Mouse (Mus musculus): Measurements from ENCODE around the gene Nckap5.
A peak's percentile ranks its signal among the peaks of the same experiment; 100 is the strongest.
"Not testable (repeated sequence)": the region's sequence is repeated elsewhere in the genome, so short reads cannot be mapped to it uniquely, and the experiment has no call there.

Gene Nckap5

DNA sequence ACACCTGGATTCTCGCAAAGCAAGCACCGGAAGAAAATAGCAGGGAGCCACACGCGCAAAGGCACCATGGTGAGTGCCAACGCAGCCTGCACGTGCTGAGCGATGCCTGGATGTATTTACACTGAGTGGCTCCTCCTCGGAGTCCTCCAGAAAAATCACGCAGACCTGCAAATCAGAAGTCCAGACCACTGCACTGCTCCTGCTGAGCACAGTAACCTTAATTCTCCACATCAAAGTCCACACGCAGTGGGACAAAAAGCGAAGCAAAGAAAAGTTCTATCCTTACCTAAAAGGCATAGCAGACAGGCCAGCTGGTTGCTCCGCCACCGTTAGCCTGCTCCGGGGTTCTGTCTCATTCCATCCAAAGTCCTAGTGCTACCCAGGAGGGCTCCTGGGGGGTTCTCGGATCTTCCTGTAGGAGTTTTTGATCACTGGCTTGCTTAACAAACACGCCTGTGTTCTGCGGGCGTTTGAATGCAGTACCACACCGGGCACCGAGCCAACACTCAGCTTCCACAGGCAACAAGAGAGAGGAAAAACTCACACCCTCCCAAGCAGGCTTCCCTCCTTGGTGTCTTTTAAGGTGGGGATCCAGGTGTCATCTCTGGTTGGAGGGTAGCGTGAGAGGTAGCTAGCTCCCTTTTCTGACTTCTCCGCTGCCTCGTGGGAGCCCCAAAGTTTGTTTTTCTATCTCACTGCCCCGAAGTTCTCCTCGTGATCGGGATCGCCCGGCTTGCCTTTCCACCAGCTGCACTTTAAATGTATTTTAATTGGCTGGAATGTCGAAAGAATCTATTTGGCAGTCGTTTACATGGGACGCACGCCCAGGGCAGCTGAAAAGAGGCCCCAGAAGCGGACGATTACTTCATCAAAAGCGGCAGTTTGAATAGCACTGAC, at the start of gene Nckap5:
Gene Nckap5, minus strand, starts transcription at position 769 of the 897 bp plus-strand sequence.
- DNase-seq (ENCODE audit: low read depth, low spot score): peak; percentile 69

DNA sequence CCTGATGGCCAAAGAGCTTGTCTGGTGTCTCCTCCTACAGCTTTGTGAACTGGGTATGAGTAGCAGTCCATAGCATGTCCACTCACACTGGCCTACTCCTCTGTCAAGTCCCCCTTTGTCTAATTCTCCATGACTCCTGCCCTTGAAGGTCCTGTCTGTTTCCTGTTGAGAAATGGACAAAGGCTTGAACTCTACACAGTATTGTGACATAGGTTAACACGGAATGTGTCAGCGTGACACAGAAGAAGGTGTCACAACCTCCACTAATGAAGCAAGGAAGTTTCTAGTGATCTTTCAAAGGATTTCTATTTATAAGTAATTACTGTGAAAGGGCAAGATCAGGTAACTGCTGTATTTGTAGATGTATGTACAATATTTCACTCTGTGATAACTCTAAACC, 46.9 kb upstream of the Nckap5 start:
- DNase-seq (ENCODE audit: low read depth, low spot score): no peak

DNA sequence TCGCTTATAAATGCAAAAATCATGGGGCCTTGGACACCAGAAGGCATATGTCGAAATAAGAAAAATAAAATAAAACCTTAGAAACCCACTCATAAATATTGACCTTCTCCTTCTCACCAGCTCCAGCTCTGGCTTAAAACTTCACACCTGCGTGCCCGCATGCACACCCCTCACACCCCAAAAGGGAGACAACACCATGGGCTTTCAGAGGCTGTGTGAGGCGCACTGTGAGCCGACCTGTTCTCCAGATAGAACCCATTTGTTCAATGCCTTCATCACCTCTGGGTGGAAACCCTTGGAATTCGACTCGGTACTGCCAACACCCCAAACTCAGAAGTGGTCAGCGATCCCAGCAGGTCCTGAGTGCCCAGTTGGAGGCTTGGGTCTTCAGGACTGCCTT, 37.8 kb upstream of the Nckap5 start:
- DNase-seq (ENCODE audit: low read depth, low spot score): no peak

DNA sequence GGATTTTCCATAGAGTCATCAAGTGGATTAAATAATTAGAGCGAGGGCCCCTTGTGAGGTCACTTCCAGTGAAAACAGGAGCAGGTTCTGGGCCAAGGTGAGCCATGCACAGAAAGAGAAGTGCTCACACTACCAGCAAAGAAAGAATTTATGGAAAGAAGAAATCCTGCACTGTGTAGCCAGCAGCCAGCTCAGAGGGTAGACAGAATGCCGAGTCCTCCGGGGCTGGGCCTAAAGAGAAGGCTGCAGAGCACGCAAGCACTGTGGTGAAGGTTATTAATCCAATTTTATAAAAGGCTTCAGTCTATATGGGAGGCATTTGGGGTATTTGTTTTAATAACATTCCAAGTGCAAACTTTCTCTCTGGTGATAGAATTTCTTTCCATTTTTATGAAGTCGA, 37.3 kb upstream of the Nckap5 start:
- DNase-seq (ENCODE audit: low read depth, low spot score): no peak

DNA sequence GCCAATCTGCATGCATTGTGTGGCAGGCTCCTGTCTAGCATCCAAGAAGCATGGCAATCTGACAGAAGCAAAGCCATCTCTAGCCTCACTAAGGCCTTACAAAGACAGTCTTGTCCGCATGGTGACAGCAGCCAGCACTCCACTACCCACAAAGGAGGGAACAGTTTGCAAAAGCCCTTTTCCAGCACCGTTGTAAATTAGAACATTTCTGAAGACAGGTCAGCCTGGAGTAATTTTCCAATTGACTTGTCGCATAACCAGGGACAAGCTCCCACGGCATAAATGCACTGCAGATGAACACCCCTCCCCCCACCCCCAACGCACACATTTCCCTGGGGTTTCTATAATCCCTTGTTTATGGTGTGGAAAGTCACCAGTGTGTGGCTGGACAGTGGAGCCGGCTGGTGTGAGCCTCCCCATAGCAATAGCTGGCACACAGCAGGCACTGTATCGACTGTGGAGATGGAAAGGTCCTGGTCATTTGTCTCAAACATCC, 35.0 kb upstream of the Nckap5 start:
- no peak for DNase-seq (ENCODE audit: low read depth, low spot score)

DNA sequence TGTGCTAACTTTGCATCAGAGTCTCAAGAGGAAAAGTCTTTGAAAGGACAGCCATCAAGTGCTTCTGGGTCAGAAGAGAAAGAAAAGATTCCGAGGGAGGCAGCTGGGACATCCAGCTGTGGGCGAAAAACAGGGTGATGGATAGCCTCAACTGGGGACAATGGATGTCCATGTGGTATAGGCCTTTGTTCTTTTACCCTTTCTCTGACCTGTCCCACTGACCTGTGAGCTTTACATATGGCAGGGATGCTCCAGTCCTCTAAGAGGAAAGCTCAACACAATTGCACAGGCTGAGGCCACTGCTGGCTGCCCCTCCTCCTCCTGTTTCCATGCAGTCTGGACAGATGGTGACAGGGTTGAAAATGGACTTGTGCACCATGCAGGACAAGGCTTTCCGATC, 31.2 kb upstream of the Nckap5 start:
- DNase-seq (ENCODE audit: low read depth, low spot score): no peak

DNA sequence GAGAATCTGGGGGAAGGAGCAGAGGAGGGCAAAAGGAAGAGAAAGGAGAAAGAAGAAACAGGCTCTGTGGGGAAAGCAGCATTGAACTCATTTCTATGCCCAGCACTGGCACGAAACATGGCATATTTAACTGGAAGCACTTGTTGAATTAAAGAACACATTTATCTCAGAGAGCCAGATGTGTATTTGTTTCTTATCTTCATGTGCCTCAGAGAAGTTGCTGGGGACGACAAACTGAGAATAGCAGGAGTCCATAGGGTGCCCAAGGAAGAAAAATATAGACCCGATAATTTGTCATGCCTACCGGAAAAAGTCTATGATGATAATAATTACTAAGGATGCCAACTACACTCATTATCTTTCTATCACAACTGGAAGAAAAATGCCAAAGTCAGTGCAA, 29.9 kb upstream of the Nckap5 start:
- no peak for DNase-seq (ENCODE audit: low read depth, low spot score)

DNA sequence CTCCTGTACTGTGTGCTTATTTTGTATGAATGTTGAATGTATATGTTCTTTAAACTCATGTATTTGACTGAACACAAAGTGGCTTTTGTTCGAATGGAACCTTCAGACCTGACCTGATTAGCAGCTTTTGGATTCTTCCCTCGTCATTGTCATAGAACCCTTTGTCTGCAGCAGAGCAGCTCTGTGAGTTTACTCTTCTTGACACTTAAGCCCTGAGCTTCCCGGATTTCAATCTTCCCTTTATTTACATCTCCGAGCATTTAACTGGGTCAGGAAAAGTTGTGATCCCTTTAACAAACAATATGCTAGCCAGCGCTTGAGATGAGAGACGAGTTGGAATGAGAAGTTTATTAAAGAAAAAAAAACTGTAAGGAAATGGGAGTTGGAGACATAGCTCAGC, 18.9 kb upstream of the Nckap5 start:
- DNase-seq (ENCODE audit: low read depth, low spot score): no peak

DNA sequence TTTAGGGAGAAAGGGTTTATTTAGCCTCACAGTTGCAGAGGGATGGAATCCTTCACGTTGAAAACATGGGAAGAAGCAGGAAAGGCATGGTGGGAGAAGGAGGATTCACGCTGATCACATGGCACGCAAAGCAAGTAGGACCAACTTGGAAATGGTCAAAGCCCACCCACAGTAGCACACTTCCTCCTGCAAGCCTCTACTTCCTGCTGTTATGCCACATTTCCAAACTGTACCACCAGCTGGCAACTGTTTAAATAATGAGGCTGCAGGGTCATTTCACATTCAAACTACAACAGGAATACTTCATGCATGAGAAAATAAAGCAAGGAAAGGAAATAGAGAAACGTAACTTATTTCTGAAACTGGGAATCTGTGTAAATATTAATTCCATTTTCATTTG, 15.7 kb upstream of the Nckap5 start:
- no peak for DNase-seq (ENCODE audit: low read depth, low spot score)

DNA sequence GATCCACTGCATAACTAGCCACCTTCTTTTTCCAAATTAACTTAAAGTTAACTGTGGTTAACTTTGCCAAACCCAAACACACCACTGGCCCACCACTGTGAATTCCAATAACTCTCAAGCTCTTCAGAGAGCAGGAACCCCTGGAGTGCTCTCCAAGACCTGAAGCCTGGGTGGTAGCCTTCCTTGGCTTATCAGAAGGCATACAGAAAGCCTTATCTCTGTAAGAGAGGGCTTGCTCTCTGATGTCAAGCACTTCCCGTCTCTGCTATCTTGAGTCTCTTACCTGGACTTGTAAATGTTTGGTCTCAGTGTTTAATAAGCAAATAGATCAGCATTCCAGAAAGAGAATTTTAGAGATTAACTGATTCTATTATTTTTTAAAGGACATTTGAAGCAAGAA, 2.3 kb upstream of the Nckap5 start:
- DNase-seq (ENCODE audit: low read depth, low spot score): no peak

DNA sequence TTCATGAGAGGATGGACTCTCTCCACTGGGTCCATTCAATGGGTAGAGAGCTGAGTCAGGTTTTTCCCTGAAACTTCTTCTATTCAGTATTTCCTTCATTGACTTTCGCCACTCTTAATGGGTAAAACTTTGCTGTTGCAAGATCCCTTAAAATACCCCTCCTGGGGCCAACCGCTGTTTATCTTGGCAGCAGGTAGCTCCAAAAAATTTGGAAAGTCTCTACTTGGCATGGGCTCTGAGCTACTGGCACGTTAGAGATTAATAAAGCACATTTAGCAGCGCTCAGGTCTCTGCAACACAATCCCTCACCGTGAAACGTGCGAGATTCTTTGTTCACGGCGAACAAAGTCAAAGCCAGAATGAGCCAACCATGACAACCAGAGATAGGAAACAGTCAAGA, 1.6 kb downstream of the Nckap5 start:
- peak; percentile 3 for DNase-seq (ENCODE audit: low read depth, low spot score)

DNA sequence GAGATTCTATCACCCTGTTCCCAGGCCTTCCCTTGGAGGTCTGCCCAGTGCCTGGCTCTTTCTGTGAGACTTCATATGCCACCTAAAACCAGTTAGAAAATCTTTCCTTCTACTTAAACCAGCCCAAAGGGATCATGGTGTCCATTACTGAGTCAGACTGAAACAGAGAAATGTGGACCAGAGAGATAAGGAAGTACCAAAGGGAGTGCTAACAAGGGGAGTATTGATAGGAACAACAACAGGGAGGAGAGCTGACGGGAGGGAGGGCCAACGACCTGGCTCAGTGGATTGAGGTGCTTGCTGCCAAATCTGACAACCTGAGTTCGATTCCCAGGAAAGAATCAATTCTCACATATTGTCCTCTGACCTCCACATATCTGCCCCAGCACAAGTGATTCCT, 5.8 kb downstream of the Nckap5 start:
- DNase-seq (ENCODE audit: low read depth, low spot score): no peak

DNA sequence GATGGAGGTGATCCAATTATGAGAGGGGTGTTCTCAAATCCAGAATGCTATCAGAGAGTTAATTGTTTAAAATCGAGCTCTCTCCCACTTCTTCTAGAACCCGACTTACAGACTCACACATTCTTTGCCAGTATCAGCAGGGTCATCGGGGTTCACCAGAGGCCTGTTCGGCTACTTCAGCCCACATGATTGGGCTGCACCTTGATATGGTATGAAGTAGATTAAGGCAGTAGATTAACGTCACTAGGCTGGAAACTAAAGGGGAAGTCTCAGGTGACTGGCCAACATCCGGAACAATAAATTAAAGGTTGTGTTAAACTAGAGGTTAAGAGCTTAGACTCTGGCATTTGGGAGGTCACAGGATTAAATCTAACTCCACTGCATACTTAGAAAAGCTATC, 8.4 kb downstream of the Nckap5 start:
- DNase-seq (ENCODE audit: low read depth, low spot score): no peak

DNA sequence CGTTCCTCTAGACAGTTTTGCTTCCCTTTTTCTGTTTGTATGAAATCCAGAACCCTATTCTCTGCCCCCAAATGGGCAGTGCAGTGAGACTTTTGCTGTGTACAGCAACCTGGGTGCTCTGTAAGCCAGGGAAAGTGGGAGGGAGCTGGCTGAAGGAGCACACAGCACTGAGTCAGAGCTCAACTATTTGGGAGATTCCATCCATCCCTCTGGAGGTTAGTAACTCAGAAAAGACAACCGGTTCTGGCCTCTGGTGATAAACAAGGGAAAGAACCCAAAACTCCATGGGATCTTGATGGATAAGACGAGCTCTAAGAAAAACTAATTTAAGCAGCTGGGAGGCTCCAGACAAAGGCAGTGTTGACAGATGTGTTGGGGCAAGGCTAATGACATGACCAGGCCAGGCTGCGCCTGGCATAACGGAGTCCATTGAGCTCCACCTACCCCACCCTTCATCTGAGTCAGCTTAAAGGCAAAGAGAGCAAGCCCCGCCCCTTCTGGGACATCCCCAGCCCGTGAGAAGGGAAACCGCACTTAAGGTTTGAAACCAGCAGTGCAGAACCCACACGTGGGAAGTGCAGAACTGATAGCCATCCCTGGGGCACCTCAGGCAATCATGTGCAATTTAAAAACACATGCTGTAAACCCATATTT, 13.1 kb downstream of the Nckap5 start:
- DNase-seq (ENCODE audit: low read depth, low spot score): peak; percentile 52

DNA sequence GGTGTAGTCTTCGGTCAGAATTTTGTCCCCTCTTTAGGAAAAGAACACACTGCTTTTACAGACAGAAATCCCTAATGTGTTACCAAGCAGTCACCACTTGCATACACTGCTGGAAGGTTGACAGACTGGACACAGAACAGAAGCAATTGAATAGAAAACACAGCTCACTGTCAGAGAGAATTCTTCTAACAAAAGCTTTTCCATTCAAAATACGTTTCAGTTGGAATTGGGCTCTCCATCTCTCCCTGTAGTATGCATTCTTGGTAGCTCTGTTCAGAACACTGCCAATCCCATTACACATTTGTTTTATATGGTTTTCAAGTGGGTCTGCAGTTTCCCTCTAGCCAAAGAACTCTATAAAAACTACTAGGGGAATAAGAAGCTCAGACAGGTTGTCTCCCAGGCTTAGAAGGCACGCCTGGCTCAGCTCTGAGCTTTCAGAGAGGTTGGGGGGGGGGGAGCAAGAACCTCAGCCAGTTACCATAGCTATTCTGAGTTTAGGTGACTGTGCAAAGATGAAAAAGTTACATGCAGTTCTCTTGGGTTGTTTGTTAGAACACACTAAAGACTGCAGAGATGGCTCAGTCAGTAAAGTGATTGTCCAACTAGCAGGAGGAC, 23.5 kb downstream of the Nckap5 start:
- no peak for DNase-seq (ENCODE audit: low read depth, low spot score)

DNA sequence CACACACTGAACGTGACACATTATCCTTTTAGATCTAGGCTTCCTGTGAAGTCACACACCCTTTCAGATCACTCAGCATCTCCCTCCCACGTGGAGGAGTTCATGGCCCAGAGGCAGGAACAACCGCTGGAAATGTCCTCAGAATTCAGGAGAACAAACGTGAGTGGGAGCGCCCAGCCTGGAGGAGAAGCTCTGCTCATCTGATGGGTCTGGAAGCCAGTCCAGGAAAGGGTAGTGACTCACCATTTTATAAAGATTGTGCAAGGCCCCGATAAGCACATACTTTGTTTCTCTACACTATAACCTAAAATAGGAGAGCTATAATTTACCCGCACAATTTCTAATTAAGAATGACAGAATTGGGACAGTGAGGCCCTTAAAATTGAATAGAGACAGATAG, 24.1 kb downstream of the Nckap5 start:
- peak; percentile 61 for DNase-seq (ENCODE audit: low read depth, low spot score)

DNA sequence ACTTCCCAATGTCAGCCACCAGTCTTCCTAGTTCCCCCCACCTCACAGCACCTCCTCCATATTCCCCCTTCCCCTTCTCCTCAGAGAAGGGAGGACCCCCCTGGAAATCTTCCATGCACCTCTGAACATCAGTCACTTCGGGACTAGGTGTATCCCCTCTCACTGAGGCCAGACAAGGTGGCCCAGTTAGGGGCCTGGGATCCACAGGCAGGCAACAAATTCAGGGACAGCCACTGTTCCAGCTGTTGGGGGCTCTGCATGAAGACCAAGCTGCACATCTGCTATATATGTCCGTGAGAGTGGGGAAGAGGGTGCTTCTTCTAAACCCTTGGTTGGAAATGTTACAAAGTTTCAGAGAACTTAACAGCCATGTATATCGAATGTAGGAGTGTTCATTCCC, 28.2 kb downstream of the Nckap5 start:
- no peak for DNase-seq (ENCODE audit: low read depth, low spot score)

DNA sequence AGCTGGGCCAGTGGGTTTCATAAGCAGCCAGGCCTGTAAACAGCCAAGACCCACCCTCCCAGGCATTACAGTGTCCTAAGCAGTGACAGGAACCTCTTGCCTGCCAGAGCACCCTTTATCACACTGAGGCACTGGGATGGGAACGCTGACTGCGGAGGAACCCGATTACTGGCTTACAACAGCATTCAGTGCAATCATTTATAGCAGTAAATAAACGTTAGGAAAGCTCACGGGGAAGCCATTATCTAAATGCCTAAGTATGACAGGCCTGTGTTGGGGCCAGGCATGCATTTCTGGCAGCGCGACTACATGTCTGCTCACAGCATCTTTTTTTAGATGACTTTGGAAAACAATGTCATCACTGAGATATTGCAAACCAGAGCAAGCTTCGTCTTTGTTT, 28.9 kb downstream of the Nckap5 start:
- peak; percentile 8 for DNase-seq (ENCODE audit: low read depth, low spot score)

DNA sequence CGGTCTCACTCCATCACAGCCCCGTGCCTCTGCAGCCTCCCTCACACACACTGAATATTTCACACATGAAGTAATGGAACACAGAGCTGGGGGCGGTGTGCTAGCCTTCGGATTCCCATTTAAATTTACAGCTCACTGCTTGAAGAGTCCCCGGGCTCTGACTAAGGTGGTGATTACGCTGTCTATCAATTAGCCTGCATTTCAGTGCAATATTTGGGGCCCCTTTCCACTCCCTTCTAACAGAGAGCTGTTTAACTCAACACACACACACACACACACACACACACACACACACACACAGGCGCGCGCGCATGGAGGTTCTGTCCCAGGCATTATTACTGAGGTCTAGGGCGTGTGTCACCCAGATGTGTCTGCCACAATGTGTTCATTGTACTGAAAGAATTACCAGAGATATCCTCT, 31.2 kb downstream of the Nckap5 start:
- no peak for DNase-seq (ENCODE audit: low read depth, low spot score)

DNA sequence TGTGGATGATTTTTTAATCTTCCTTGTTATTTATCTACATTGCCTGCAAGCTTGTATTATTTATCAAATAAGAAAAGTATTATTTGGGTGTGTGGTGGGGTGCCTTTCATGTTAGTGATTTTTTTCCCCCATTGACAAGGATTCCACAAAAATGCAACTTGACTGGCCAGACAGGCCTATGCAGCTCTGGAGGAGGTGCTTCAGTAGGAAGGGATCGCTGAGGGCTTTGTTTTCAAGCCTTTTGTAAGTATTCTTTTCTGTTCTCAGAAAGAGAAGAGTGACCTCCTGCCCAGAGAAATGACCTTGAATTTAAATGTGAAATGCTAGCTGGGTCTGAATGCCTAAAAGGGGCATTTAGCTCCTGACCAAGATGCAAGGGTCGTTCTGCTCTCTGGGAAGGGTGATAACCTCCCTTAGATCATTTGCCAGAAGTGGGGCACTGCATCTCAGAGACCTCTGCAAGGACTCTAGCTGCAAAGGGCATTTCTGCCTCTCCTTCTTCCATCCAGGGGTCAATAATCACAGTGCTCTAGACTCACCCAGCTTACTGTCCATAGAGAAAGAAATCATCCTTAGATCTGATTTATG, 50.2 kb downstream of the Nckap5 start:
- DNase-seq (ENCODE audit: low read depth, low spot score): not testable (repeated sequence)

DNA sequence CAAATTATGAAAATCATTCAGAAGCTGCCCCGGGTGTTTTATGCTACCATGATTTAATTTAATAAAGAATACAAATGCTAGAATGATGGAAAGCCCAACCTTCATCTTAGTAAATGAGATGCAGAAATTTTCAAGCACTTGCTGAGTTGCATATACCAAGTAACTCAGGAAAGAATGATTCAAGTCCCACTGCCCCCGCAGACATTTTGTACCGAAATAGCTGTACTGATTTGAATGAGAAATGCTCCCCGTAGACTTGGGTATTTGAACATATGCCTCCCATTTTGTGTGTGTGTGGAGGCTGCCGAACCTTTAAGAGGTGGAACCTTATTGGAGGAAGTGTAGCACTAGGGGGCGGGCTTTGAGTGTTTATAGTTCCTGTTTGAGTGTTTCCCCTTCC, 56.7 kb downstream of the Nckap5 start:
- DNase-seq (ENCODE audit: low read depth, low spot score): not testable (repeated sequence)

DNA sequence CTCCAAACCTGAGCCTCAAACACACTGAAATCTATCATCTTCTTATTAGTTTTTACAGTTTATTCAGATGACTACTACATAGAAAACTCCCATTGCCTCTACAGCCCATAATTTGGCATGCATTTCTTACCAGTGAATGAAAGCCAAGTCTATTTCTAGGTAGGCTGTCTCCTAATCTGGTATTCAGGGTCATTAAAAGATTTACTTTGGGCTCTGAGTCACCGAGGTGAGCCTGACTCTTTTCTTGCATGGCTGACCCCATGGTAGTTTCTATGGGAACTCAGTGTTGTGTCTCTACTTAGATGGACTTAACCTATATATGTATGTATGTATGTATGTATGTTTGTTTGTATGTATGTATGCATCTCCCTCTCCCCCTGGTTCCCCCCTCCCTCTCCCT, 63.6 kb downstream of the Nckap5 start:
- DNase-seq (ENCODE audit: low read depth, low spot score): no peak

All from skeletal muscle tissue, adult 2 months (tissue).